Mouse (Mus musculus) MEL (cell line): ENCODE results near the gene Chrd. TPM values are rescaled to one million over a fixed set of nuclear protein-coding genes. Genes with fewer than 3 reads are reported as not detected.

Source experiments
- DNase-seq: peaks from one replicate; pipeline ENCODE4 v3.0.0; 2011; ENCODE audit warnings: low read depth, low spot score
- H3K27ac ChIP-seq: 2 replicates; pipeline ENCODE4 v1.5.1; 2012; ENCODE audit warnings: low read depth, mild to moderate bottlenecking, control low read depth, low read length, moderate library complexity; ENCODE audit not compliant: control insufficient read depth
- H3K27me3 ChIP-seq, 2 experiments: fragments of 150-350 bp in 1 of 2; sonication (generic) in 1 of 2; 2 replicates each; pipeline ENCODE4 v1.6.1; 2012; ENCODE audit warnings: low read length in 2 of 2, mild to moderate bottlenecking in 2 of 2, improper control_type of control experiment in 1 of 2, moderate library complexity in 1 of 2; ENCODE audit not compliant: insufficient read depth in 2 of 2, control insufficient read depth in 1 of 2
- H3K36me3 ChIP-seq, 2 experiments: 2 replicates each; pipeline ENCODE4 v1.6.1; 2012 to 2014; ENCODE audit warnings: low read length in 2 of 2, improper control_type of control experiment in 1 of 2, inconsistent platforms in 1 of 2, mild to moderate bottlenecking in 1 of 2; ENCODE audit not compliant: insufficient read depth in 2 of 2, control insufficient read depth in 1 of 2
- H3K4me1 ChIP-seq, 2 experiments: fragments of 150-350 bp in 1 of 2; sonication (generic) in 1 of 2; 2 replicates each; pipeline ENCODE4 v1.6.1; 2012; ENCODE audit warnings: low read length in 2 of 2, improper control_type of control experiment in 1 of 2, mild to moderate bottlenecking in 1 of 2; ENCODE audit not compliant: insufficient read depth in 2 of 2, control insufficient read depth in 1 of 2
- H3K4me3 ChIP-seq, 2 experiments: fragments of 150-350 bp in 1 of 2; sonication (generic) in 1 of 2; 2 replicates each; pipeline ENCODE4 v1.5.1; 2012; ENCODE audit warnings: low read depth in 2 of 2, low read length in 2 of 2, mild to moderate bottlenecking in 2 of 2, moderate library complexity in 2 of 2, control low read depth in 1 of 2, improper control_type of control experiment in 1 of 2; ENCODE audit not compliant: control insufficient read depth in 1 of 2, insufficient read depth in 1 of 2
- H3K79me2 ChIP-seq: 2 replicates; pipeline ENCODE4 v1.6.1; 2012; ENCODE audit warnings: mild to moderate bottlenecking, low read length, moderate library complexity; ENCODE audit not compliant: control insufficient read depth, poor library complexity, insufficient read depth
- H3K9ac ChIP-seq: 2 replicates; pipeline ENCODE4 v1.6.1; 2012; ENCODE audit warnings: low read depth, mild to moderate bottlenecking, control low read depth, low read length, moderate library complexity; ENCODE audit not compliant: control insufficient read depth, poor library complexity, severe bottlenecking
- H3K9me3 ChIP-seq: fragments of 150-350 bp; sonication (generic); replicated peaks from 2 replicates; pipeline ENCODE4 v1.6.1; 2012; ENCODE audit warnings: mild to moderate bottlenecking, low read length, improper control_type of control experiment, moderate library complexity; ENCODE audit not compliant: insufficient read depth
- BHLHE40 ChIP-seq: IDR thresholded peaks from 2 replicates; pipeline ENCODE4 v1.6.1; 2012; ENCODE audit warnings: low read depth, mild to moderate bottlenecking, inconsistent platforms, low read length, improper control_type of control experiment, borderline replicate concordance
- CHD1 ChIP-seq: IDR thresholded peaks from 2 replicates; pipeline ENCODE4 v1.6.1; 2012; ENCODE audit warnings: low read depth, mild to moderate bottlenecking, inconsistent platforms, low read length, improper control_type of control experiment
- ELF1 ChIP-seq: IDR thresholded peaks from 2 replicates; pipeline ENCODE4 v1.6.1; 2014; ENCODE audit warnings: low read depth, mild to moderate bottlenecking, inconsistent platforms, low read length, improper control_type of control experiment, moderate library complexity
- GABPA ChIP-seq: IDR thresholded peaks from 2 replicates; pipeline ENCODE4 v1.6.1; 2012; ENCODE audit warnings: low read depth, mild to moderate bottlenecking, inconsistent platforms, low read length, improper control_type of control experiment, moderate library complexity
- GATA1 ChIP-seq: IDR thresholded peaks from 2 replicates; pipeline ENCODE4 v1.6.1; 2011; ENCODE audit warnings: low read depth, low read length, improper control_type of control experiment
- JUND ChIP-seq: IDR thresholded peaks from 2 replicates; pipeline ENCODE4 v1.6.1; 2011; ENCODE audit warnings: low read depth, mild to moderate bottlenecking, improper control_type of control experiment, low read length
- KAT2A ChIP-seq: conservative IDR thresholded peaks from 2 replicates; pipeline ENCODE4 v1.6.1; 2012; ENCODE audit warnings: low read depth, low read length, improper control_type of control experiment, inconsistent platforms
- MAFK ChIP-seq: IDR thresholded peaks from 2 replicates; pipeline ENCODE4 v1.6.1; 2011; ENCODE audit warnings: low read depth, mild to moderate bottlenecking, low read length, improper control_type of control experiment, borderline replicate concordance
- MAX ChIP-seq: IDR thresholded peaks from 2 replicates; pipeline ENCODE4 v1.6.1; 2011; ENCODE audit warnings: low read length, improper control_type of control experiment
- MAZ ChIP-seq: IDR thresholded peaks from 2 replicates; pipeline ENCODE4 v1.6.1; 2012; ENCODE audit warnings: low read depth, mild to moderate bottlenecking, inconsistent platforms, low read length, improper control_type of control experiment
- MYB ChIP-seq: IDR thresholded peaks from 2 replicates; pipeline ENCODE4 v1.6.1; 2011; ENCODE audit warnings: mild to moderate bottlenecking, low read depth, low read length, improper control_type of control experiment
- MYC ChIP-seq: IDR thresholded peaks from 2 replicates; pipeline ENCODE4 v1.6.1; 2011; ENCODE audit warnings: low read depth, mild to moderate bottlenecking, low read length, improper control_type of control experiment, moderate library complexity
- NELFE ChIP-seq: IDR thresholded peaks from 2 replicates; pipeline ENCODE4 v1.6.1; 2011; ENCODE audit warnings: low read depth, low read length, improper control_type of control experiment
- NRF1 ChIP-seq: IDR thresholded peaks from 2 replicates; pipeline ENCODE4 v1.6.1; 2014; ENCODE audit warnings: low read depth, mild to moderate bottlenecking, inconsistent platforms, low read length, improper control_type of control experiment, moderate library complexity; ENCODE audit not compliant: poor library complexity, insufficient read depth, severe bottlenecking
- POLR2A ChIP-seq, 2 experiments: IDR thresholded peaks; 2 replicates each; pipeline ENCODE4 v1.6.1; 2011 to 2012; ENCODE audit warnings: low read length in 2 of 2, mild to moderate bottlenecking in 2 of 2, control low read depth in 1 of 2, improper control_type of control experiment in 1 of 2, low read depth in 1 of 2, moderate library complexity in 1 of 2; ENCODE audit not compliant: control insufficient read depth in 1 of 2, insufficient read depth in 1 of 2, poor library complexity in 1 of 2
- POLR2AphosphoS5 ChIP-seq: IDR thresholded peaks from 2 replicates; pipeline ENCODE4 v1.6.1; 2012; ENCODE audit warnings: low read depth, borderline replicate concordance, mild to moderate bottlenecking, inconsistent platforms, low read length, moderate library complexity, mixed read lengths
- RAD21 ChIP-seq: IDR thresholded peaks from 2 replicates; pipeline ENCODE4 v1.6.1; 2011; ENCODE audit warnings: mild to moderate bottlenecking, low read depth, low read length, improper control_type of control experiment
- SMC3 ChIP-seq: IDR thresholded peaks from 2 replicates; pipeline ENCODE4 v1.6.1; 2011; ENCODE audit warnings: low read depth, low read length, improper control_type of control experiment
- TBP ChIP-seq: IDR thresholded peaks from 2 replicates; pipeline ENCODE4 v1.8.0; 2011; ENCODE audit warnings: low read depth, low read length, improper control_type of control experiment
- TCF12 ChIP-seq: IDR thresholded peaks from 2 replicates; pipeline ENCODE4 v1.6.1; 2014; ENCODE audit warnings: low read depth, mild to moderate bottlenecking, inconsistent platforms, low read length, improper control_type of control experiment, moderate library complexity
- UBTF ChIP-seq: IDR thresholded peaks from 2 replicates; pipeline ENCODE4 v1.6.1; 2012; ENCODE audit warnings: low read depth, mild to moderate bottlenecking, inconsistent platforms, low read length, improper control_type of control experiment, moderate library complexity, borderline replicate concordance; ENCODE audit not compliant: insufficient read depth
- USF2 ChIP-seq, 2 experiments: IDR thresholded peaks; 2 replicates each; pipeline ENCODE4 v1.6.1; 2011 to 2012; ENCODE audit warnings: improper control_type of control experiment in 2 of 2, low read length in 2 of 2, borderline replicate concordance in 1 of 2, inconsistent platforms in 1 of 2, low read depth in 1 of 2, mild to moderate bottlenecking in 1 of 2; ENCODE audit not compliant: insufficient read depth in 1 of 2
- polyA plus RNA-seq, 2 experiments: library from polyadenylated mRNA; stranded (reverse) in 1 of 2; unstranded in 1 of 2; fragments of >175 nt in 1 of 2; fragments of >200 nt in 1 of 2; gene quantifications; 2 replicates each; pipeline versions ENCODE4 v1.2.1 to v1.2.4; 2012; ENCODE audit warnings: low replicate concordance in 2 of 2, low read depth in 1 of 2; ENCODE audit not compliant: insufficient read length in 2 of 2, insufficient read depth in 1 of 2, missing spikeins in 1 of 2
- total RNA-seq: library from RNA; depleted of rRNA; stranded (reverse); fragments of 300-350 nt; gene quantifications from 2 replicates; pipeline ENCODE4 v1.2.3, GENCODE M21; 2012

Chrd gene
- total and polyA plus RNA-seq, 3 experiments = not detected

GRCm38 (mm10) chr16:20781101-20781630 is 48.2 kb downstream of the Chrd start:
- Histone ChIP-seq H3K9me3 (no peaks in the 10 kb centered on the region), H3K4me1 (no peaks in the 10 kb centered on the region)
- no peak for DNase-seq

GRCm38 (mm10) chr16:20783891-20784290 is 51.0 kb downstream of the Chrd start:
- Histone ChIP-seq H3K79me2 (no peaks in the 10 kb centered on the region), H3K9me3 (no peaks in the 10 kb centered on the region), H3K9ac (no peak overlapping the region), H3K27ac (no peak overlapping the region), H3K4me3 (no peak overlapping the region), H3K36me3 (no peaks in the 10 kb centered on the region), H3K27me3 (peaks cover 0 to 9% of the 10 kb centered on the region in 2 experiments; a peak in 2 of 4 replicates), H3K4me1 (no peaks in the 10 kb centered on the region)
- no peak for DNase-seq
- TF ChIP-seq UBTF (no peak), MAX (no peak), JUND (no peak), CHD1 (no peak), RAD21 (no peak), BHLHE40 (no peak), NRF1 (no peak), POLR2AphosphoS5 (no peak), USF2 (IDR thresholded peaks at IDR 0.05; ENCODE audit: borderline replicate concordance in 1 of 2, insufficient read depth in 1 of 2, low read depth in 1 of 2, low read length in 2 of 2) (no peak), MAFK (no peak), MYC (no peak), MAZ (no peak), TCF12 (no peak), GABPA (no peak)

More at GRCm38 (mm10) chr16:20781101-20781630, 48.2 kb downstream of the Chrd start:
- TF ChIP-seq RAD21 (no peak), SMC3 (no peak), NELFE (no peak), MYB (no peak), BHLHE40 (no peak), KAT2A (no peak), TBP (no peak), JUND (no peak), MAFK (no peak), USF2 (IDR thresholded peaks at IDR 0.05; ENCODE audit: borderline replicate concordance in 1 of 2, insufficient read depth in 1 of 2, low read depth in 1 of 2, low read length in 2 of 2) (no peak), GATA1 (no peak), UBTF (no peak), ELF1 (no peak), POLR2A (IDR thresholded peaks at IDR 0.05; ENCODE audit: control insufficient read depth in 1 of 2, insufficient read depth in 1 of 2, low read depth in 1 of 2, low read length in 2 of 2, poor library complexity in 1 of 2) (no peak)
- Histone ChIP-seq H3K36me3 (no peaks in the 10 kb centered on the region), H3K9ac (no peak overlapping the region), H3K27me3 (peaks cover 0 to 10% of the 10 kb centered on the region in 2 experiments; a peak in 3 of 4 replicates), H3K79me2 (no peaks in the 10 kb centered on the region), H3K4me3 (no peak overlapping the region), H3K27ac (no peak overlapping the region)
